Mouse (Mus musculus) erythroblast, adult 5-6 weeks (primary cell): ENCODE measurements around the gene Fam217b. TPM values are rescaled to one million over a fixed set of nuclear protein-coding genes. Genes with fewer than 3 reads are reported as not detected.

Experiments used
- ATAC-seq: replicated peaks from 2 replicates; pipeline ENCODE4 v1.8.0; 2016; ENCODE audit warnings: moderate number of reproducible peaks, mild to moderate bottlenecking, moderate TSS enrichment, inconsistent platforms; ENCODE audit not compliant: poor library complexity, low FRiP score, severe bottlenecking
- total RNA-seq, 2 experiments: library from RNA; stranded (forward) in 1 of 2; stranded (reverse) in 1 of 2; fragments of 150-400 nt in 1 of 2; fragments of 200-764, 138-1000 nt in 1 of 2; gene quantifications; 2 replicates each; pipeline versions ENCODE4 v1.2.3 to v1.2.4; 2015 to 2017; ENCODE audit warnings: low replicate concordance in 2 of 2

The Fam217b gene
- total RNA-seq, 2 experiments from 2014 or later = 1.4 to 2.1 TPM

GRCm38 (mm10) chr2:178433495-178433894 is 19.2 kb downstream of the Fam217b start:
- ATAC-seq = no peak

DNA sequence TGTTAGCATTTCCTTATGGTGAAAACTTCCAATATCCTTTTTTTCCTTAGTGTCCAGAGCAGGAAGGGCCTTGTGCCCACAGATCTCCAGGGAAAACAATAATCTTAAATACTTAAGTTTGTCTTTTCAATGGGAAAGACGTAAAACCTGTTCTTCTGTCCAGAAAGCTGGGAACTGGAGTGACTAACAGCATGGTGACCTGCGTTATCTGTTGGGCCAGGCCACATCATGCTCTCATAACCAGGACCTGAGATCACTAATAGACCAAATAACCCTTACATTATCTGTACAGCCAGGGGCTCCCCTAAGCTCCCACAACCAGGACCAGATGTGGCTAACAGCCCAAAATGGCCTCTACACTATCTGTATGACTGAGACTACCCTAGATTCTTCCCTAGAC is 19.6 kb downstream of the Fam217b start:
- no peak for ATAC-seq

GRCm38 (mm10) chr2:178437311-178437710 is 23.0 kb downstream of the Fam217b start:
- no peak for ATAC-seq

DNA sequence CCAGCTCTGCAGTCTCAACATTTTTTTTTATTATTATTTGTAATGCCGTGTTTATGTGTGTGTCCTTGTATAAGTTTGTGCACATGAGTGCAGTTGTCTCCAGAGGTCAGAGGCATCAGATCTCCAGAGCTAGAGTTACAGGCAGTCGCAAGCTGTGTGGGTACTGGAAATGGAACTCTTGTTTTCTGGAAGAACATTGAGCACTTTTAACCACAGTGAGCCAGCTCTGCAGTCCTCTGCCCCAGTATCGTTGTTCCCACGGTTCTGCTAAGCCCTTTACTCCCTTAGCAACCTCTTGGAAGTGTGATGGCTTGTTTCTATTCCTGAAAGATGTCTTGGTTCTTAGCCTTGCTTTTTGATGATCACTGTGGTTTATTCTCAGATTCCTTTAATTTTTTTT is 35.1 kb downstream of the Fam217b start:
- ATAC-seq = no peak

GRCm38 (mm10) chr2:178450236-178450635 is 35.9 kb downstream of the Fam217b start:
- ATAC-seq = no peak

DNA sequence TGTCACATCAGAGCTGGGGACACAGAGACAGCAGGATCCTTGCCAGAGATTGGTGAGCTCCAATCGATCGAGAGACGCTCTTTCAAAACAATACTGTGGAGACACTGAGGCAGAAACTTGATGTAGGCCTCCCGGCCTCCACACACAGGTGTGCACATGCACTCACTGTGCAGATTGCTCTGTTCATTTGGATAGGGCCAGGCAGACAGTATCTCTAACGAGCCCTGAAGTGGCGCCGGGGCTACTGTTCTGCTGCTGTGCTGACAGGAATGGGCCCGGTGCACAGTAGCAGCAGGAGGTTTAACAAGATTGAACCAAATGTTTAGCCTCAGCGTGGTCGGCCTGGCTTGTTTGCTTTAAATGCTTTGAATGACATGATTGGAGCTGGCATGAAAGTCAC is 36.6 kb downstream of the Fam217b start:
- no peak for ATAC-seq

GRCm38 (mm10) chr2:178454664-178455516 is 40.6 kb downstream of the Fam217b start:
- ATAC-seq = no peak

GRCm38 (mm10) chr2:178457414-178457813 is 43.1 kb downstream of the Fam217b start:
- no peak for ATAC-seq

- ATAC-seq = no peak
Observed at GRCm38 (mm10) chr2:178460353-178460752, 46.0 kb downstream of the Fam217b start.

DNA sequence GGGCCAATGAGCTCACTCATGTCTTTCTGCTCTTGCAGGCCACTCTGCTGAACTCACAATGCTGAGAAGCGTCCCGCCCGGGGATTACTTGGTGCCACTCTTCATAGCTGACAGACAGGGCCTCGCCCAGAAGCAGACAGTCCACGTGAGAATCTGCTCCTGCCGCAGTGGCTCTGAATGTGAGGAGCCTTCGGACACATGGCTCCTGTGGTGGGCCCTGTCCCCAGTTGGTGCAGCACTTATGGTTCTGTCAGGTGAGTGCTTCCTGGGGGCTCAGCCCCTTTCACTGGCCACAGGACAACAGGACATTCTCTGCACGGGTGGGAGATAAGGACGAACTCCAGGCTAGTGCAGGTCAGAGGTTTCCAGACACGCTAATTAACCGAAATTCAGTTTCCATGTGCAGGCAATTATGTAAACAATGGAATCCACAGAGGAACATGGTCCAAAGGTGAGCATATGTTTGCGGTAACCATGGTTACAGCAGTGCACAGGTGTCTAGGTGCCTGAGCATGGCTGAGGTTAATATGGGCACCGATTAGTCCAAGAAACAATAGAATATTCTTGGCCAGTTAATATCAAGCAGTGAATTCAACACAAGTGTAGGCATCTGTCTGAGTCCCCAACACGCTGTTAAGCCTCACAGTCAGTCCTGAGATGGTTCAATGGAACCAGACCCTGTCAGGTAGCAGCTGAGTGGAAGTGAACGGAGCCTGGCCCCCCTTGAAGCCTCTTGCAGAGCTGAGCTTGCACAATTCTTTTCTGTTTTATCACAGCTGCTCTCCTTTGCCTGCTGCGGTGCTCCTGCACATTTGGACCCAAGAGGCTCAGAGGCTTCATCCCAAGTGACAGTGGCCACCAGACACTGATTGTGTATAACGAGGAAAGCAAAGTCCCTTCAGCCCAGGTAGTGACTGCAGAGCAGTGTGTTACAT is 57.5 kb downstream of the Fam217b start:
- ATAC-seq = no peak

GRCm38 (mm10) chr2:178473916-178474315 is 59.6 kb downstream of the Fam217b start:
- no peak for ATAC-seq

Other genes starting within 250 kb of the Fam217b start
- 0.38 TPM in 1 of 2 replicates, not detected in the other for gene Sycp2, start 6.8 kb upstream of the Fam217b start, total RNA-seq (2015; ENCODE audit: low replicate concordance)
- 0.51 and 0.98 TPM in 2 replicates for gene Sycp2, start 6.8 kb upstream of the Fam217b start, total RNA-seq (2017; ENCODE audit: low replicate concordance)
- 0.42 and 1.5 TPM in 2 replicates for gene Ppp1r3d, start 52 bp upstream of the Fam217b start, total RNA-seq (2015; ENCODE audit: low replicate concordance)
- gene Ppp1r3d, start 52 bp upstream of the Fam217b start, total RNA-seq (2017; ENCODE audit: low replicate concordance) = 0.70 and 2.0 TPM in 2 replicates
- not detected in 2 replicates for gene Cdh26, start 16.0 kb downstream of the Fam217b start, total RNA-seq (2015; ENCODE audit: low replicate concordance)
- not detected in 2 replicates for gene Cdh26, start 16.0 kb downstream of the Fam217b start, total RNA-seq (2017; ENCODE audit: low replicate concordance)